Comparison of ENCODE assay signal across 10 mouse cellular contexts in genomic region chr3:147197215-147197614, GRCm38 (mm10).
A peak's percentile ranks its signal among the peaks of the same experiment; 100 is the strongest.
DNase-seq lines count a peak whose midpoint lies in the region; ATAC-seq and TF ChIP-seq lines count a peak whose summit lies in the region.
"Had no signal": no experiment of that assay in that cellular context is flagged by ENCODE, and none has a peak within 500 bp of the region (broad histone marks: within the 10 kb centered on the region; RNA-seq: fewer than 3 reads in every experiment).

No protein-coding gene starts in this region.

- no peak overlapping the region for H3K27ac ChIP-seq in liver, postnatal 0 days (ENCODE audit: low read depth)
- no peak overlapping the region for H3K27ac ChIP-seq in liver, embryonic 11.5 days (ENCODE audit: low read depth, low read length)
- H3K27ac ChIP-seq: embryonic facial prominence, embryonic 15.5 days had no signal

- no peaks in the 10 kb centered on the region for H3K27me3 ChIP-seq in liver, postnatal 0 days (ENCODE audit: insufficient read depth, low read length)
- H3K27me3 ChIP-seq in liver, embryonic 11.5 days (replicated peaks; ENCODE audit: control insufficient read depth, insufficient read depth, low read length) = no peaks in the 10 kb centered on the region
- H3K27me3 ChIP-seq: embryonic facial prominence, embryonic 15.5 days; megakaryocyte, embryonic 14.5 days had no signal

- no peaks in the 10 kb centered on the region for H3K36me3 ChIP-seq in liver, postnatal 0 days (replicated peaks; ENCODE audit: insufficient read depth, low read length)
- H3K36me3 ChIP-seq in liver, embryonic 11.5 days (ENCODE audit: control insufficient read depth, insufficient read depth, low read length) = no peaks in the 10 kb centered on the region
- H3K36me3 ChIP-seq: embryonic facial prominence, embryonic 15.5 days had no signal

- TF ChIP-seq CTCF in liver, postnatal 0 days (IDR thresholded peaks at IDR 0.05; ENCODE audit: low read depth) = peak; percentile 54

- H3K9me3 ChIP-seq in liver, postnatal 0 days (ENCODE audit: low read length) = no peaks in the 10 kb centered on the region
- no peaks in the 10 kb centered on the region for H3K9me3 ChIP-seq in liver, embryonic 11.5 days (ENCODE audit: control insufficient read depth, low read length)
- H3K9me3 ChIP-seq: embryonic facial prominence, embryonic 15.5 days had no signal

- H3K9ac ChIP-seq in liver, postnatal 0 days (replicated peaks) = no peak overlapping the region
- no peak overlapping the region for H3K9ac ChIP-seq in liver, embryonic 11.5 days (ENCODE audit: low read depth, low read length)
- H3K9ac ChIP-seq: embryonic facial prominence, embryonic 15.5 days had no signal

- no peak overlapping the region for H3K4me3 ChIP-seq in liver, postnatal 0 days (ENCODE audit: low read depth, low read length)
- H3K4me3 ChIP-seq in liver, embryonic 11.5 days (ENCODE audit: low read depth, low read length) = no peak overlapping the region
- H3K4me3 ChIP-seq: embryonic facial prominence, embryonic 15.5 days; megakaryocyte, embryonic 14.5 days had no signal

- no peak for TF ChIP-seq EP300 in liver, postnatal 0 days (IDR thresholded peaks at IDR 0.05; ENCODE audit: low read depth)

- 44% methylated on average over 2 of the region's 2 CpGs for WGBS in liver, postnatal 0 days (ENCODE audit: insufficient replicate concordance)
- WGBS in liver, embryonic 11.5 days = 45% methylated on average over 2 of the region's 2 CpGs

- DNase-seq in embryo, embryonic 10 days (ENCODE audit: low spot score) = peak; percentile 49
- DNase-seq in embryo, embryonic 11 days = no peak
- no peak for DNase-seq in liver, postnatal 0 days
- DNase-seq in liver, embryonic 11.5 days (ENCODE audit: low spot score) = no peak
- peak; percentile 32 for DNase-seq in adrenal gland, adult 2 months
- no peak for DNase-seq in lung, postnatal 36 days
- DNase-seq in spleen, postnatal 4 days (ENCODE audit: low spot score in 2 of 2) = no peak

- H3K4me1 ChIP-seq in liver, postnatal 0 days (ENCODE audit: insufficient read depth) = no peaks in the 10 kb centered on the region
- H3K4me1 ChIP-seq in liver, embryonic 11.5 days (replicated peaks; ENCODE audit: control insufficient read depth, insufficient read depth, low read length) = no peaks in the 10 kb centered on the region
- H3K4me1 ChIP-seq: megakaryocyte, embryonic 14.5 days had no signal

- ATAC-seq in liver, postnatal 0 days = no peak
- no peak for ATAC-seq in liver, embryonic 11.5 days (replicated peaks; ENCODE audit: low FRiP score)
- peak; percentile 83 for ATAC-seq in megakaryocyte progenitor cell, adult 5-6 weeks (replicated peaks; ENCODE audit: poor library complexity)

- H3K4me2 ChIP-seq in liver, postnatal 0 days (ENCODE audit: low read depth, low read length) = no peak overlapping the region
- no peak overlapping the region for H3K4me2 ChIP-seq in liver, embryonic 11.5 days
- H3K4me2 ChIP-seq: embryonic facial prominence, embryonic 15.5 days had no signal

Comparison
In these comparisons a context has a peak if more than half of its experiments do, and no peak if none do; other contexts are left out.
1. DNase-seq: peak in embryo, embryonic 10 days (single experiment) and adrenal gland, adult 2 months (single experiment); none in embryo, embryonic 11 days (single experiment), liver, postnatal 0 days (single experiment), liver, embryonic 11.5 days (single experiment), lung, postnatal 36 days (single experiment) and spleen, postnatal 4 days (0 of 2).